Mouse (Mus musculus) embryonic facial prominence, embryonic 10.5 days (tissue): ENCODE results near the gene Psmd10. TPM values are rescaled to one million over a fixed set of nuclear protein-coding genes. Genes with fewer than 3 reads are reported as not detected.

ENCODE experiments used
- DNase-seq: peaks from one replicate; pipeline ENCODE4 v3.0.0-alpha.2; 2017; ENCODE audit warnings: low spot score
- H3K27ac ChIP-seq: fragments of 300-500 bp; sonication (generic); replicated peaks from 2 replicates; pipeline ENCODE4 v1.5.1; 2016; ENCODE audit warnings: mild to moderate bottlenecking
- H3K27me3 ChIP-seq: fragments of 300-500 bp; sonication (generic); replicated peaks from 2 replicates; pipeline ENCODE4 v1.6.1; 2016; ENCODE audit warnings: low read depth, mild to moderate bottlenecking; ENCODE audit not compliant: poor library complexity, severe bottlenecking
- H3K36me3 ChIP-seq: fragments of 300-500 bp; sonication (generic); replicated peaks from 2 replicates; pipeline ENCODE4 v1.6.1; 2016; ENCODE audit warnings: mild to moderate bottlenecking, moderate library complexity
- H3K4me1 ChIP-seq: fragments of 300-500 bp; sonication (generic); 2 replicates; pipeline ENCODE4 v1.6.1; 2016
- H3K4me3 ChIP-seq: fragments of 300-500 bp; sonication (generic); 2 replicates; pipeline ENCODE4 v1.5.1; 2016; ENCODE audit warnings: mild to moderate bottlenecking, moderate library complexity
- H3K9me3 ChIP-seq: fragments of 300-500 bp; sonication (generic); 2 replicates; pipeline ENCODE4 v1.6.1; 2016; ENCODE audit warnings: mild to moderate bottlenecking
- WGBS: fragments of 180-500 bp; shearing (Covaris S2); methylation state at CpG from one replicate; pipeline ENCODE4 v1.1.7; 2016; 5-methylcytosine and 5-hydroxymethylcytosine counted together
- polyA plus RNA-seq: library from polyadenylated mRNA; unstranded; fragments of >200 nt; fragmentation: Nextera tagmentation; extraction: Ambion mirVana; gene quantifications from 2 replicates; pipeline ENCODE4 v1.2.1, GENCODE M21; 2016

Psmd10 gene
- polyA plus RNA-seq, 1 experiment from 2014 or later: 55.4 TPM

DNA sequence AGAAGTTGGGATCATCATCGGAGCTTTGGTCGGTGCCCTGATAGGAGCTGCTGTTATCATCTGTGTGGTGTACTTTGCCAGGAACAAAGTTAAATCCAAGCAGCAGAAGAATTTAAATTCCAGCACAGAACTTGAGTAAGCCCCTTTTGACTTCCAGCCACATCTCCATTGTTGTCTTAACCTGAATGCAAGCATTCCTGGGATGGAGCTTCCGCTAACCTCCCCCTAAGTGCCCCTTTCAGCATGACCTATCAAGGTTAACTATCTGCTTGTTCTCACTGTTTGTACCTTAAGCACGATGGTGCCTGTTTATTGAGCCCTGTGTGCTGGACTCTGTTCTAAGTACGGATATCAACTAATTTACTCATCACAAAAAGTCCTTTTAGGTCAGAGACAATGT is 20.3 kb downstream of the Psmd10 start:
- peaks cover 92% of the 10 kb centered on the region for H3K27me3 ChIP-seq
- DNase-seq: no peak
- WGBS: 78% methylated on average over 5 of the region's 5 CpGs

DNA sequence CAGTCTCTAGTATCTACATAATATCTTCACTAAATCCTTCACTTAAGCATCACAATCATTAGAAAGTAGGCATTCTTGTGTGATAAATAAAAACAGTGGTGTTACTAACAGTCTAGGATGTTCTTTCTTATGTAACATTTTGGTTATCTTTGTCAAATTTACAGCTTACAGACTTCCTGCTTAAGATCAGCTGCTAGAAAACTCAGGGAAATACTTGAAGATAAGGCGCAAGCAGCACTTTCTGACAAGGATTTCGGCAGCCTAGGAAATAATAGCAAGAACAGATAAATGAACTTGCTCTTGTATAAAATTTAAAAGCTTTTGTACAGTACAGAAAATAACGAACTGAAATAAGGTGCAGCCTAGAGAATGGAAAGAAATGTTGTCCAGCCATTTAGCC is 23.3 kb downstream of the Psmd10 start:
- peaks cover 97% of the 10 kb centered on the region for H3K27me3 ChIP-seq
- no peak overlapping the region for H3K4me3 ChIP-seq
- H3K27ac ChIP-seq: no peak overlapping the region
- WGBS: 86% methylated on average over 3 of the region's 3 CpGs
- H3K4me1 ChIP-seq: no peaks in the 10 kb centered on the region
- H3K36me3 ChIP-seq: no peaks in the 10 kb centered on the region
- no peaks in the 10 kb centered on the region for H3K9me3 ChIP-seq
- DNase-seq: no peak

More for the DNA sequence above, 20.3 kb downstream of the Psmd10 start:
- Histone ChIP-seq H3K9me3 (no peaks in the 10 kb centered on the region), H3K27ac (no peak overlapping the region), H3K4me3 (no peak overlapping the region), H3K4me1 (no peaks in the 10 kb centered on the region), H3K36me3 (no peaks in the 10 kb centered on the region)

DNA sequence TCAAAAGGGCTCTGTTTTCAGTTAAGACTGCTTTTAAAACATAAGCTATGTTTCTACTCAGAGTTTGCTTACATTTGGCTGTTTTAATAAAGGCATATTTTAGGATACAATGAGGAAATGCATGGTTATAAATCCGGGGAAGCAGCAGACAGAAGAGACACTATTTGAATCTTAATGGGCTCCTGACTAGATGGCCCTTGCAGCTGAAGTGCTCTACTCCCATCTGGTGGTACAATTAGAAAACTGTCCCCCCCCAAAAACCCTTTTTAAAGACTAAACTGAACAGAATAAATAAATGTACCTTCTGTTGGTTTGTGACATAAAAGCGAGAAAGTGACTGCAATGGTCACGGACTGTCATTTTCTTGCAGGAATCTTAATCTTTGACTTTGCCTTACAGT is 24.5 kb downstream of the Psmd10 start:
- H3K9me3 ChIP-seq: no peaks in the 10 kb centered on the region
- no peak for DNase-seq
- no peaks in the 10 kb centered on the region for H3K36me3 ChIP-seq
- WGBS: 78% methylated on average over 3 of the region's 3 CpGs
- no peaks in the 10 kb centered on the region for H3K4me1 ChIP-seq
- no peak overlapping the region for H3K27ac ChIP-seq
- peaks cover 98% of the 10 kb centered on the region for H3K27me3 ChIP-seq
- no peak overlapping the region for H3K4me3 ChIP-seq

DNA sequence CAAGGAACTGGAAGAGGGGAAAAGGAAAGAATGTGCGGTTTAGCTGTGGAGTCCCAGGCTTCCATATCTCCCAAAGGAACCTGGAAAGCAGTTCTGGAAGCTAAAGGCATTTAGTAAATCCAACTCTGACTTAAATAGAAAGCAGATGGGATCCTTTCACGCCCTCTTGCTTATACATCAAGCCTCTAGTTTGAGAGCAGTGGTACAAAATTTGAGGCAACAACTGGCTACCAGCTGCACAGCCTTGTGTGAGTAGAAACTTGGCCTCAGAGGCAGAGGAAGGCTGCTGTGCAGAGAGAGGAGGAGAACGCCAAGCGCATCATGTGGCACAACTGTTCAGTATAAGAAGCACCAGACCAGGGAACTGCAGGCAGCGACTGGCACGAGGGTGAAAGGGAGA is 35.2 kb downstream of the Psmd10 start:
- Histone ChIP-seq H3K4me1 (no peaks in the 10 kb centered on the region), H3K36me3 (no peaks in the 10 kb centered on the region), H3K4me3 (no peak overlapping the region), H3K27me3 (peaks cover 98% of the 10 kb centered on the region), H3K9me3 (no peaks in the 10 kb centered on the region), H3K27ac (no peak overlapping the region)
- WGBS: 80% methylated on average over 6 of the region's 6 CpGs
- DNase-seq: no peak

DNA sequence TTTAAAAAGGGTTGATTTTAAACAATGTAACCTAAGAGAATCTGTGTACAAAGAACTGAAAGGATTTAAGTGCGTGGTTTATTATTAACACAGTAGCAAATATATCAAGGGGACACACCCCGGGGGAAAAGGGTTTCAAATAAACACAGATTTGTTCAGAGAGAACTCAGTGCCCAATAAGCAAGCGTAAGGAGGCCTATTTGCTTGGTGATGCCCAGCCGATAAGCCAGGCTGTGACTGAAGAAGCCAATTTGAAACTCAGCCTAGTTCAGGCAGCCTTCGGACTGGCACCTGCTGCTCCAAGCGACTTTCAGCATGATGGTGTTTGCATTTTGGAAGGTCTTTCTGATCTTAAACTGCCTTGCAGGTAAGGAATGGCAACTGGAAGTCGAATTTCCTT is 49.2 kb downstream of the Psmd10 start, which contains the start of gene Vsig1:
Gene Vsig1 (plus strand): TSS at position 249 of the 400 bp plus-strand sequence.
- Histone ChIP-seq H3K4me1 (no peaks in the 10 kb centered on the region), H3K27ac (no peak within 1 kb of the TSS), H3K9me3 (no peaks in the 10 kb centered on the region), H3K27me3 (peaks cover 68% of the 10 kb centered on the region), H3K36me3 (no peaks in the 10 kb centered on the region), H3K4me3 (no peak within 1 kb of the TSS)
- whole genome bisulfite sequencing: 69% methylated on average over 7 of the region's 7 CpGs
- no peak for DNase-seq

DNA sequence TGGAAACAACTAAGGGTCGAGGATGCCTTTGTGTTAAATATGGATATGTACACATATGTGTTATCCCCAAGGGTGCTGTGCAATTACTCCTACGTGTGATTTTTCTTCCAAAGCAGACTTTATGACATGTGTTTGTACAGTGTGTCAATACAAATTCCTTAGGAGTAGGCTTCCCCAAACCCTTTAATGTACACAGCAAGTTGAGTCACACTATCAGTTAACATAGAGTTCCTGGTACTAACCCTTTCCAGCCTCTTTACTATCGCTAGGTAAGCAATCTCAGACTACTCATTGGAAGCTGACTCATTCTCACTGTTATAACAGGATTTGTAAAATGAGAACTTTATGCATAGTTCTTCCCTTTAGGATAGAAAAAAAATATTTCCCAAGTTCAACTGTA is 53.0 kb downstream of the Psmd10 start:
- Histone ChIP-seq H3K36me3 (no peaks in the 10 kb centered on the region), H3K4me1 (no peaks in the 10 kb centered on the region), H3K27me3 (peaks cover 61% of the 10 kb centered on the region), H3K4me3 (no peak overlapping the region), H3K27ac (no peak overlapping the region), H3K9me3 (no peaks in the 10 kb centered on the region)
- 84% methylated on average over 3 of the region's 3 CpGs for WGBS
- DNase-seq: no peak

Other genes starting within 250 kb of the Psmd10 start
- not detected in 2 replicates for gene Tex13b, start 143.3 kb downstream of the Psmd10 start, polyA plus RNA-seq
- not detected in 2 replicates for gene Vsig1, start 49.1 kb downstream of the Psmd10 start, polyA plus RNA-seq
- gene Atg4a, start 179 bp upstream of the Psmd10 start, polyA plus RNA-seq: 12.3 and 14.7 TPM in 2 replicates